Mouse (Mus musculus) ovary, postnatal 36 days (tissue): ENCODE results near the gene Nrxn3.

ENCODE experiments used
- DNase-seq: peaks from one replicate; pipeline ENCODE4 v3.0.0; 2022; ENCODE audit warnings: low spot score, mixed read lengths

The Nrxn3 gene

DNA sequence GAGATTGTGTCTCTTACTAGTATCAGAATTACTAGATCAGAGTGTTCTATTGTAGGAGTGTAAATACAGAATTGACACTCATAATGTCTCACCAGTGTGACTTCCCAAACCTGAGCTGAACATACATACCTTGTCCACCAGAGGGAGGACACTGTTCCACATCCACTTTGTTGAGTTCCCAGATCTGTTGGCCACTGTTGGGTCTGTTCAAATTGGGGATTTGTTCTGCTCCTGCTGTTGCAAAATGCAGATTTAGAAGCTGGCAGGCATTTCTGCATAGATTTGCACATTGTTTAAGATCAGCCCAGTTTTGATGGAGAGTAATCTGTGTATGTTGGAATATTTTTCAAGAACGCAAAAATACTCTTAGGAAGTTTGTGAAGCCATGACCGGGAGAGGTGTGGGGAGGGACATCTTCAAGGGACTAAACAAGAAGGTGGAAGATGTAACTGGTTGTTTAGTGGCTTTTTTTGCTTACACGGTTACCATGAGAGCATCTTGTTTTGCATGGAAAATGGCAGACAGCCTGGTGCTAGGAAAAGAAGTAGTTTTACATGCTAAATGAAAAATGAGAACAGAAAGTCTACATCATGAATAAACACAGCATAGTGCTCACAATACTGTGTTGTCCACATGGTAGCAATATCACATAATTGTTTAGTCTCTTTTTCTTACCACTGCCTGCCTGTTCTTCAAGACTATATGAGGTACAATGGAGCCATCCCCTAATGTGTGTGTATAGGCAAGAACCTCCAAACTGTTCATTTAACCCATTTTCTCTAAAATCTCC, 609.0 kb downstream of the Nrxn3 start:
- no peak for DNase-seq

DNA sequence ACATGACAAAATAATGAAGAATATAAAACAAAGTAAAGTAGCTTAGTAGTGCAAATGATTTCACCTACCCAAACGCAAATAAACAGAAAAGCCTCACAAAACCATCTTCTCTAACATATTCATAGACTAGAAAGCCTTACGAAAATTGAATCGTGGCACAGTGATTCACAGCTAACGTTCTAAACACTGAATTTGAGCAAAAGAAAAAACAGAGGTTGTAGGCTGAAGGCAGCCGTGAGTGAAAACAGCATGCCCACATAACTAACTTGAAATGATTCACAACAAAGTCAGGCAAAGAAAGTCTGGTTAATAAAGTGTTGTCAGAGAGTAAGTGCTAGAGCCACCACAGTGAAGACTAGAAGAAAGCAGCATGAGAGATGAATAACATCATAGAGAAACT, 610.8 kb downstream of the Nrxn3 start:
- DNase-seq: no peak

- DNase-seq: no peak
Observed at GRCm38 (mm10) chr12:89364850-89365249, 642.2 kb downstream of the Nrxn3 start.

- DNase-seq: no peak
Observed at GRCm38 (mm10) chr12:89369939-89370338, 647.3 kb downstream of the Nrxn3 start.

DNA sequence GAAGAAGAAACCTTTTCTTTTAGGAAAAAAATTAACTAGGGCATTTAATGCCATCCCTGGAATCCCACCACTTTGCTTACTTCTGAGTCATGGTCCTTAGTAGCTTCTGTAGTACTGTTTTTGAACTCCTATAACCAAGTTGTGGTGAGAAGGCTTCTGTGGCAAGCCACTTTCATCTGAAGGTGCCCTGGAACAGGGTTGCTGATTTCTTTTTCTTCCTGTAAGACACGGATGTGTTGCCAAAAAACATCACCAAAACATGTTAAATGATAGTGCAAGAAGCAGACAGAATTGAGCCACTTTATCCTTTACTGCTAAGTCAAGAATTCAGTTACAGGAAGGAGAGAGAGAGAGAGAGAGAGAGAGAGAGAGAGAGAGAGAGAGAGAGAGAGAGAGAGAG, 653.9 kb downstream of the Nrxn3 start:
- DNase-seq: no peak

- DNase-seq: no peak
Observed at GRCm38 (mm10) chr12:89377051-89377643, 654.5 kb downstream of the Nrxn3 start.

- no peak for DNase-seq
Observed at GRCm38 (mm10) chr12:89377687-89378086, 655.0 kb downstream of the Nrxn3 start.

DNA sequence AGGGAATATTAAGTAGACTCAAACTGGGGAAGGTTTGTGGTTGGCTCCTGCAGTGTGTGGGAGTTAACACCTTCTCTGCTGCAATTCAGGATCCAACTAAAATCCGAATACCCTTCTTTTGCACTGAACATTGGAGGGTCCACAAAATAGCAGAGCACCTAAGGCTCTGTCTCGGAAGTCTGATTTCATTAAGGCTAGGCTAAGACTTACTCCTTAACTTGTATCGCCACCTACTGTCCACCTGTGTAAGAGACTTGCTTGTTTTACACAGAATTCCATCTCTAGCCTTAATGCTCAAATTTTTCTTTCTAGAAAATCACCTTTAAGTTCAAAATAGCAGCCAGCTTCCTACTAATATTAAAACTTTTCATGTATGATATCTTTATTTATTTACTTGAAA, 660.6 kb downstream of the Nrxn3 start:
- DNase-seq: no peak

- DNase-seq: no peak
Observed at GRCm38 (mm10) chr12:89395121-89395792, 672.6 kb downstream of the Nrxn3 start.

DNA sequence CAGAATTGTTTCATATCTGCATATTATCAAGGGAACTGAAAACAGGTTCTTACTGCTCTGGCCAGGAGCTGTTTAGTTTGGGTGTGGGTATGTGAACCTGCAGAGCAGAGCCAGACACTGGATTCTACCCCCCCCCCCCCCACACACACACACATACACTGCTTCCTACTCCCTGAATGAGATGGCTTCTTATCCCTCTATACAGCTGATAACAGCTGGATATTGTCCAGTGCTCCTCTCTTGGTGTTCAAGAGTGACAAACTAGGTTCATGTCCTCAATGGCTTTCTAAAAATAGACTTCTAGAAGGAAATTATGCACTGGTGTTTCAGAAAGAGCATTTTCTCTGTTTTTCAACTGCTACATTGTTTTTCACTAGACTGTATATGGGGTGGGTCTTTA, 713.8 kb downstream of the Nrxn3 start:
- no peak for DNase-seq

- DNase-seq: no peak
Observed at GRCm38 (mm10) chr12:89442323-89443038, 719.8 kb downstream of the Nrxn3 start.

- DNase-seq: peak; percentile 5
Observed at GRCm38 (mm10) chr12:89450667-89451298, 728.1 kb downstream of the Nrxn3 start.

- no peak for DNase-seq
Observed at GRCm38 (mm10) chr12:89470226-89470625, 747.5 kb downstream of the Nrxn3 start.

DNA sequence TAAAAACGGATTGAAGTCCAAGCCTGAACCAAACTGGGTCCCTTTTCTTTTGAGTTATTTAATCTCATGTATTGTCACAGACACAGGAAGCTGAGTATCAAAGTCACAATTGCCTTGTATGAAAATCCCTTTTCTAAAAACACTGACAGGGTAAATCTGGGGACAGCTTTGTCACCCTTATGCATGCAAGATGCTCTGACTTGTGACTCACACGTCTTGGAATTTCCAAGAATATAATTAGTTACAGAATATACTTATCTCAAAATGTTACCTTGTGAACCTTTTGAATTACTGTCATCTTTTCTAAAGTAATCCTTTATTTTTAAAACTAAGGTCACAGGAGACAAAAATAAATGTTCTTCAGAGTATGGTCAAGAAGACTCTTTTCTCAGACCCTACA, 748.6 kb downstream of the Nrxn3 start:
- DNase-seq: no peak

DNA sequence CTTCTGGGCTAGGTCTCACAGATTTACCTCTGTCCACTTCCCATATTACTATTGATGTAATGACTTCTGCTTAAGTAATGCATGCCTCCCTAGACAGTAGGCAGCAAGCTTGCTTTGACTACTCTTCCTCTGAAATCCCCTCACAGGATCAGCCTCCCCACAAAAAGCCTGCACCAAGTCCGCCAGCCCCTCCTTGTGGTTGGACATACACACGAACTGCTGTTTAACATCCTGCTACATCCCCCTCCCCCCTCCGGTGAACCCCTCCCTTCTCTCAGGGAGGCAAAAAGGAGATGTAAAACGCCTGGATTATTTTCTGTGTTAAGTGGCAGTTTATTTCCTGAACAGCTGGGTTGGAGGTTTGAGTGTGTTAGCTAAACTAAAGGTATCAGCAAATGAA, 749.2 kb downstream of the Nrxn3 start:
- DNase-seq: no peak

DNA sequence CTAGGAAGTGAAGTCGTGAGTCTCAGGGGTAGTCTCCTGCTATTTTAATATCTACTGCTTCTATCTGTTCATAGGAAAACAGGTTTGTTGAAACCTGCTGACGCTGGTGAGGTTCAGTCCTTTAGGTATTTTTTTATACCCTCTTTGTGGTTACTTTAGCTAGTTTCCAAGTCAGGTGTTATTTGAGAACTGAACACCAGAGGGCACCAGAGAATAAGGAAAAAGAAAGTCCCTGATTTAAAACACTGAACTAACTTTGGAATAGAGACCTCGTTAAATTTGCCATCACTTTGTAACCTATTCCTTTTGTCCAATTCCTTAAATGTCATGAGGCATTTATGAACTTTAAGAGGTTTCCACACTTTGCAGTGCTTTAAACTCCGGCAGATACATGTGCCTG, 756.4 kb downstream of the Nrxn3 start:
- no peak for DNase-seq

DNA sequence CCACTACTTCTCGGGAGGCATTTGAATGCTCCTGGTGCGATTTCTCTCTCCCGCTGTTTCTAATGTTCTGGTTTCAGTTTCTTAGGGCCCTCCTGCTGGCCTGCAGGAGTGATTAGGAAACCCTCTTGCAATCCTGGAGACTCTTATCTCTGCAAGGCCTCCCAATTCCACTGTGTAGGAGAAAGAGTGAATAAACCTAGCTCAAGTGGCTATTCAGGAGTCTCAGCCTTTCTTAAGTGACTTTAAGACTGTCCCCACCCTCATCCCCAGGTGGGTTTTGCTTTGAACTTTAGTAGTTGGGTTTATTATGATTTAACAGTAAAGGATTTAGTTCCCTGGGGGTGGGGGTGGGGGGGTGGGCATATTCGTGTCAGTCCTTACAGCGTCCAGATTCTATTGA, 759.5 kb downstream of the Nrxn3 start:
- DNase-seq: no peak

- no peak for DNase-seq
Observed at GRCm38 (mm10) chr12:89504026-89504425, 781.4 kb downstream of the Nrxn3 start.

GRCm38 (mm10) chr12:89505121-89505764, 782.6 kb downstream of the Nrxn3 start:
- DNase-seq: peak; percentile 10

- no peak for DNase-seq
Observed at GRCm38 (mm10) chr12:89508970-89509369, 786.3 kb downstream of the Nrxn3 start.

DNA sequence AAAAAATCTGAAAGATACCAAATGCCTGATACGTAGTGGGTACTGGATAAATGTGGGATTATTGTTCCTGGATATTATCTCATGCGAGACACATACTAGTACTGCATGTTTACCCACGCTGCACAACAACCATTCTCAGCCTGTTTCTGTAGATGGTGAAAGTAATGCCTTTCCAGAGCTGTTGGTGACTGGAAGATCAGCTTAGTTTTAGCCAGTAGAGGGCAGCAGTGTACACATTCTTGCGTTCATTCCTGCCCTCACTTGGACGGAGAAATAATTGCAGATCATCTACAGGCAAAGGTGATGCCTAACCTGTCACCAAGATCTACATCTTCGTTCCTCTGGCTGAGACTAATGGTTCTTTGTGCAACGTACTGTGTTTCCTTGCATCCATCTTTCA, 791.1 kb downstream of the Nrxn3 start:
- no peak for DNase-seq

GRCm38 (mm10) chr12:89516046-89516445, 793.4 kb downstream of the Nrxn3 start:
- no peak for DNase-seq
